Mouse (Mus musculus): ENCODE data around the gene Ankrd55. TPM values are rescaled to one million over a fixed set of nuclear protein-coding genes. Genes with fewer than 3 reads are reported as not detected.

The Ankrd55 gene
- total and polyA plus RNA-seq, 3 experiments = 1.1 to 2.2 (median 1.1) TPM

GRCm38 (mm10) chr13:112348250-112348649 is 60.0 kb downstream of the Ankrd55 start:
- peak overlapping the region; percentile 79 for H3K4me2 ChIP-seq (ENCODE audit: insufficient read depth, low read depth, poor library complexity, severe bottlenecking)
- DNase-seq (ENCODE audit: extremely low read depth) = peak; percentile 75
- TF ChIP-seq RAD21 (IDR thresholded peaks at IDR 0.05; ENCODE audit: low read depth, low read length) = peak; percentile 13
- peak; percentile 63 for TF ChIP-seq ETS1 (conservative IDR thresholded peaks at IDR 0.05; ENCODE audit: low read depth, low read length)
- no peak for TF ChIP-seq JUND (conservative IDR thresholded peaks at IDR 0.05; ENCODE audit: low read depth, low read length)
- TF ChIP-seq MAZ (IDR thresholded peaks at IDR 0.05; ENCODE audit: low read depth, low read length) = peak; percentile 56; the same call in 1 of the 2 replicates
- TF ChIP-seq IRF4 (IDR thresholded peaks at IDR 0.05; ENCODE audit: low read depth, low read length) = peak; percentile 66; the same call in 1 of the 2 replicates
- TF ChIP-seq BHLHE40 (IDR thresholded peaks at IDR 0.05; ENCODE audit: low read depth, low read length) = peak; percentile 52
- peak; percentile 82 for TF ChIP-seq MYC (IDR thresholded peaks at IDR 0.05; ENCODE audit: low read depth, low read length)
- peak; percentile 50 for TF ChIP-seq MAX (IDR thresholded peaks at IDR 0.05; ENCODE audit: low read length)
- TF ChIP-seq SIN3A (IDR thresholded peaks at IDR 0.05; ENCODE audit: low read length) = peak; percentile 68
- 0 out of 2 replicates have a peak, but pooled peaks have one; percentile 10 for TF ChIP-seq KAT2A (IDR thresholded peaks at IDR 0.05; ENCODE audit: insufficient replicate concordance, low read length)
- peak; percentile 62 for TF ChIP-seq TCF12 (IDR thresholded peaks at IDR 0.05; ENCODE audit: low read depth, low read length)
- TF ChIP-seq ELF1 (IDR thresholded peaks at IDR 0.05; ENCODE audit: low read depth, low read length) = peak; percentile 26; the same call in 1 of the 2 replicates
- peak; percentile 87 for TF ChIP-seq MEF2A (IDR thresholded peaks at IDR 0.05; ENCODE audit: borderline replicate concordance, low read depth, low read length)
- 0 out of 2 replicates have a peak, but pooled peaks have one; percentile 9 for TF ChIP-seq ZNF384 (IDR thresholded peaks at IDR 0.05; ENCODE audit: low read depth, low read length)
- TF ChIP-seq EP300 (IDR thresholded peaks at IDR 0.05; ENCODE audit: low read length) = peak; percentile 78
- no peak for TF ChIP-seq HCFC1 (IDR thresholded peaks at IDR 0.05; ENCODE audit: low read depth, low read length)
- no peak for TF ChIP-seq ZKSCAN1 (IDR thresholded peaks at IDR 0.05; ENCODE audit: borderline replicate concordance, low read depth, low read length)
- peak; percentile 56; the same call in 1 of the 2 replicates for TF ChIP-seq RCOR1 (conservative IDR thresholded peaks at IDR 0.05; ENCODE audit: low read depth, low read length)
- TF ChIP-seq SMC3 (IDR thresholded peaks at IDR 0.05; ENCODE audit: low read depth, low read length) = peak; percentile 22
- no peak for TF ChIP-seq NELFE (IDR thresholded peaks at IDR 0.05; ENCODE audit: low read depth, low read length)
- dilution Hi-C loops (cut with MboI; ENCODE audit: extremely low pct_ligation_motif_present, extremely low pct_unique_long_range_greater_than_20kb, low sequenced_read_pairs) (no loop called here), in situ Hi-C loops (cut with MboI; ENCODE audit: low pct_ligation_motif_present, low pct_unique_long_range_greater_than_20kb, low sequenced_read_pairs) (no loop called here)
- peaks cover 25% of the 10 kb centered on the region for H3K9me3 ChIP-seq (replicated peaks; ENCODE audit: low read length)
- H3K4me3 ChIP-seq (replicated peaks in 1 of 3; ENCODE audit: low read depth in 2 of 3, low read length in 2 of 3, poor library complexity in 1 of 3) = peak overlapping the region; percentile 30 to 38 (median 33)
- H3K9ac ChIP-seq (ENCODE audit: insufficient read depth, low read depth) = no peak overlapping the region; the same call in 1 of the 2 replicates
- H3K79me2 ChIP-seq (replicated peaks; ENCODE audit: control insufficient read depth, extremely low read depth, insufficient read depth, poor library complexity, severe bottlenecking) = no peaks in the 10 kb centered on the region
- peaks cover 0 to 5% of the 10 kb centered on the region in 2 experiments for H3K36me3 ChIP-seq (replicated peaks in 1 of 2; ENCODE audit: control insufficient read depth in 1 of 2, insufficient read depth in 1 of 2, low read length in 1 of 2)
- H3K4me1 ChIP-seq (ENCODE audit: control insufficient read depth in 1 of 2, insufficient read depth in 2 of 2) = peaks cover 39 to 81% of the 10 kb centered on the region in 2 experiments
- peak overlapping the region; percentile 77 for H3K27ac ChIP-seq (ENCODE audit: insufficient read depth, low read depth)
- H3K27me3 ChIP-seq (replicated peaks) = no peaks in the 10 kb centered on the region
